Mouse (Mus musculus) adrenal gland, postnatal 36 days (tissue): Measurements from ENCODE around the gene Pnpla3. TPM values are rescaled to one million over a fixed set of nuclear protein-coding genes. Genes with fewer than 3 reads are reported as not detected.

Experiments
- DNase-seq, 2 experiments: peaks; one replicate each; pipeline ENCODE4 v3.0.0; 2021; ENCODE audit warnings: mixed read lengths in 1 of 2
- microRNA-seq: library from miRNA; unstranded; fragments of <30 nt; microRNA quantifications from one replicate; pipeline ENCODE4 v1.2.0, GENCODE M21; 2021
- total RNA-seq, 2 experiments: library from RNA; stranded (reverse); gene quantifications; 2 replicates each; pipeline ENCODE4 v1.2.3; 2021

The Pnpla3 gene
- total RNA-seq, 2 experiments from 2014 or later = 30.7 to 111 TPM

- peak; percentile 47 to 65 for DNase-seq
These were observed 48.9 kb downstream of the Pnpla3 start for GRCm38 (mm10) chr15:84216461-84217084.

GRCm38 (mm10) chr15:84217969-84218782 lies 50.5 kb downstream of the Pnpla3 start:
- DNase-seq = no peak

- peak in 1 of 2 experiments; percentile 44 for DNase-seq
These were observed 51.2 kb downstream of the Pnpla3 start for GRCm38 (mm10) chr15:84218783-84219271.

GRCm38 (mm10) chr15:84221539-84221938 lies 53.9 kb downstream of the Pnpla3 start:
- DNase-seq = no peak

GRCm38 (mm10) chr15:84223423-84223822 lies 55.8 kb downstream of the Pnpla3 start:
- DNase-seq = peak; percentile 31 to 57

- DNase-seq = no peak
These were observed 57.1 kb downstream of the Pnpla3 start for GRCm38 (mm10) chr15:84224779-84225178.

- DNase-seq = no peak
These were observed 59.3 kb downstream of the Pnpla3 start for GRCm38 (mm10) chr15:84226918-84227317.

- no peak for DNase-seq
These were observed 63.0 kb downstream of the Pnpla3 start for GRCm38 (mm10) chr15:84230661-84231060.

GRCm38 (mm10) chr15:84231113-84231712 lies 63.6 kb downstream of the Pnpla3 start:
- peak in 1 of 2 experiments; percentile 53 for DNase-seq

- DNase-seq = peak; percentile 70 to 83
These were observed 64.3 kb downstream of the Pnpla3 start, which contains the start of gene Parvb for GRCm38 (mm10) chr15:84231721-84232561. TSS of gene Parvb (plus strand) at chr15:84232043.

GRCm38 (mm10) chr15:84232609-84233008 lies 65.0 kb downstream of the Pnpla3 start:
- DNase-seq = no peak

- no peak for DNase-seq
These were observed 67.4 kb downstream of the Pnpla3 start for GRCm38 (mm10) chr15:84234794-84235581.

- DNase-seq = peak; percentile 58 to 66
These were observed 68.0 kb downstream of the Pnpla3 start for GRCm38 (mm10) chr15:84235646-84236045.

Small RNA genes within 50 kb of the gene (microRNA-seq; reads per million reads assigned to microRNA genes)
- not detected for gene Mir6392

Other genes with a start within 250 kb of the Pnpla3 start
- gene Efcab6, start 102.5 kb upstream of the Pnpla3 start, total RNA-seq = not detected
- gene Sult4a1, start 62.1 kb upstream of the Pnpla3 start, total RNA-seq = 1 to 10 TPM; 2.7 to 3.7 TPM
- gene Pnpla5, start 44.7 kb upstream of the Pnpla3 start, total RNA-seq = under 1 TPM in 1 of 2 experiments, not detected in 1; 0.23 TPM
- 100 to 1,000 TPM; 150 to 151 TPM for gene Samm50, start 24.4 kb downstream of the Pnpla3 start, total RNA-seq
- gene Parvb, start 64.2 kb downstream of the Pnpla3 start, total RNA-seq = 10 to 100 TPM; 18.0 to 24.1 TPM
- 1 to 10 TPM; 3.0 to 3.3 TPM for gene Parvg, start 156.2 kb downstream of the Pnpla3 start, total RNA-seq